Mouse (Mus musculus): ENCODE data around the gene Rgl1.
"Not testable (repeated sequence)": the region's sequence is repeated elsewhere in the genome, so short reads cannot be mapped to it uniquely, and the experiment has no call there.

Gene Rgl1

GRCm38 (mm10) chr1:152785446-152785845, 19.3 kb upstream of the Rgl1 start:
- DNase-seq (ENCODE audit: low spot score) = not testable (repeated sequence)

- no peak for DNase-seq (ENCODE audit: low spot score)
Measured at GRCm38 (mm10) chr1:152784620-152785019, 18.5 kb upstream of the Rgl1 start.

- DNase-seq (ENCODE audit: low spot score) = no peak
Measured at GRCm38 (mm10) chr1:152779071-152779737, 13.1 kb upstream of the Rgl1 start.

- DNase-seq (ENCODE audit: low spot score) = not testable (repeated sequence)
Measured at GRCm38 (mm10) chr1:152774601-152775000, 8.4 kb upstream of the Rgl1 start.

- no peak for DNase-seq (ENCODE audit: low spot score)
Measured at GRCm38 (mm10) chr1:152771016-152771415, 4.9 kb upstream of the Rgl1 start.

GRCm38 (mm10) chr1:152767749-152768488, 1.8 kb upstream of the Rgl1 start:
- DNase-seq (ENCODE audit: low spot score) = no peak

- DNase-seq (ENCODE audit: low spot score) = no peak
Measured at GRCm38 (mm10) chr1:152766804-152767748, 925 bp upstream of the Rgl1 start.

GRCm38 (mm10) chr1:152761791-152762190, 4.4 kb downstream of the Rgl1 start:
- DNase-seq (ENCODE audit: low spot score) = no peak

GRCm38 (mm10) chr1:152750312-152750965, 15.7 kb downstream of the Rgl1 start, which contains the start of gene Apobec4:
TSS of gene Apobec4 (plus strand) at chr1:152750551.
- no peak for DNase-seq (ENCODE audit: low spot score)

- DNase-seq (ENCODE audit: low spot score) = no peak
Measured at GRCm38 (mm10) chr1:152749276-152749675, 16.9 kb downstream of the Rgl1 start.

GRCm38 (mm10) chr1:152746426-152746825, 19.7 kb downstream of the Rgl1 start:
- peak; percentile 33 for DNase-seq (ENCODE audit: low spot score)

GRCm38 (mm10) chr1:152743095-152743826, 22.9 kb downstream of the Rgl1 start:
- DNase-seq (ENCODE audit: low spot score) = no peak

- no peak for DNase-seq (ENCODE audit: low spot score)
Measured at GRCm38 (mm10) chr1:152739374-152739773, 26.8 kb downstream of the Rgl1 start.

- DNase-seq (ENCODE audit: low spot score) = no peak
Measured at GRCm38 (mm10) chr1:152738793-152739192, 27.4 kb downstream of the Rgl1 start.

GRCm38 (mm10) chr1:152727604-152728236, 38.4 kb downstream of the Rgl1 start:
- no peak for DNase-seq (ENCODE audit: low spot score)

GRCm38 (mm10) chr1:152726095-152726494, 40.1 kb downstream of the Rgl1 start:
- DNase-seq (ENCODE audit: low spot score) = no peak

GRCm38 (mm10) chr1:152724286-152724685, 41.9 kb downstream of the Rgl1 start:
- no peak for DNase-seq (ENCODE audit: low spot score)

GRCm38 (mm10) chr1:152721535-152722198, 44.5 kb downstream of the Rgl1 start:
- no peak for DNase-seq (ENCODE audit: low spot score)

GRCm38 (mm10) chr1:152720969-152721368, 45.2 kb downstream of the Rgl1 start:
- DNase-seq (ENCODE audit: low spot score) = no peak

GRCm38 (mm10) chr1:152718200-152718599, 48.0 kb downstream of the Rgl1 start:
- DNase-seq (ENCODE audit: low spot score) = no peak
